Mouse (Mus musculus): ENCODE results near the gene Sap30bp.

Gene Sap30bp

GRCm38 (mm10) chr11:115933108-115933746 lies at the start of gene Sap30bp, which contains the start of gene Recql5:
Gene Sap30bp, plus strand, starts transcription at chr11:115933282.
Gene Recql5, minus strand, starts transcription at chr11:115933477.
- peak; percentile 99 for DNase-seq

GRCm38 (mm10) chr11:115884361-115884760 lies 48.7 kb upstream of the Sap30bp start:
- no peak for DNase-seq

DNA sequence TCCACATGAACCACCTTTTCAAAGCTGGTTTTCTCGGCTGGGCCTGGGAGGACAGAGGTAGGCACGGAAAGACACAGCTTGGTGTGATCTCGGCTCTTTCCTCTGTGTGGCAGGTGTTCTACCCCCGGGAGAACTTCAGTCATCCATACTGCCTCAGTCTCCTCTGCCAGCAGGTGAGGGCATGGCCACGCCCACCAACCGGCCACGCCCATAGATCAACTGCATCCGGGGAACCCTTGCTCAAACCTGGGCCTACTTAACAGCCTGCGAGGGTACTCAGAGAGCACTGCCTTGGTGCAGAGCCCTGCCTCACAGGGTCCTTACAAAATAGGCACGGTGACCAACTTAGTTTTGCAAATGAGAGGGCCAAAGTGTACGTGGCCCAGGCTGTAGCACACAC lies 47.8 kb upstream of the Sap30bp start:
- no peak for DNase-seq

DNA sequence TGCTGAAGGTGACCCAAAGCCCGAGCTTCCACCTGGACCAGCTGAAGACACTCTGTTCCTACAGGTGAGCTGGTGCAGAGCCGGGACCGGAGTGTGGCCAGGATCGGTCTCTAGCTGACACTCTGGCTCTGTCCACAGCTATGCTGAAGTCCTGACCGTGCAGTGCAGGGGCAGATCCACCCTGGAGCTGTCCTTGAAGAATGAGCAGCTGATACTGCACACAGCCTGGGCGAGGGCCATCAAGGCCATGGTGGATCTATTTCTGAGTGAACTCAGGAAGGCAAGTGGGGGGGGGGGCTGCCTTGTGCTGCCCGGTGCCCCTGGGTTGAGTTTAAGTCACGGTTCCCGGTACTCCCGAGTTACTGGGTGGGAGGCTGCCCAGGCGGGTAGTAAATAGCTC lies 46.6 kb upstream of the Sap30bp start:
- no peak for DNase-seq

DNA sequence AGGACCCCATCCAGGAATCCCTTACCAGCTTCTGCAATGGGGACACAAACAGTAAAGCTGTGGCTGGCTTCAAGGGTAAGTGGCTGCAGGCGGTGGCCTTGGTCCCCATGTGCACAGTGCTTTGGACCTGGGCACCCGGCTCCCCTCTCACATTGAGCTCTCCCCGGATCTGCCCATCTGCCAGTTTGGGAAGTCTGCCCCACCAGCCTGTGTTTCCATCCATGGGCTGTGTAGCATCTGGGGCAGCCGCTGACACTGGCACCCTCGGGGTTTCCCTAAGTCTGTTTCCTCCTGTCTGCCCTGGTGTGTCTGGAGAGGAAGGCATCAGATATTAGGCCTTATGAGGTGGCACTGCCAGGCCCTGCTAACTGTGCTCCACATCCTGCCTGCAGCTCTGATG lies 45.1 kb upstream of the Sap30bp start:
- DNase-seq, result no peak

DNA sequence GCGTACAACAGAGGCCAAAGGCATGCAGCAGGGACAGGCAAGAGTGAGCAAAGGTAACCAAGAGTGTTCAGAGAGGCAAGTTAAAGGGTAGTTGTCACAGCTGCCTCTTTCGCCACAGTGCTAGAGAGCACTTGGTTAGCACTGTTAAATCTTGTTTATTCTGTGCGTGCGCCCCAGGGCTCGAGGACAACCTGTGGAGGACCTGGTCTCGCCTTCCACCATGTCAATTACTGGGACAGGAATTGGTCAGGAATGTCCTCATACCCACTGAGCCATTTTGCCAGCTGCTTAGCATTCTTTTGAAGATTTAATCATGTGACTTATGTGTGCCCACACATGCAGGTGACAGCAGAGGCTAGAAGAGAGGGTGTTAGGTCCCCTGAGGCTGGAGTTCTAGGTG lies 43.9 kb upstream of the Sap30bp start:
- no peak for DNase-seq

DNA sequence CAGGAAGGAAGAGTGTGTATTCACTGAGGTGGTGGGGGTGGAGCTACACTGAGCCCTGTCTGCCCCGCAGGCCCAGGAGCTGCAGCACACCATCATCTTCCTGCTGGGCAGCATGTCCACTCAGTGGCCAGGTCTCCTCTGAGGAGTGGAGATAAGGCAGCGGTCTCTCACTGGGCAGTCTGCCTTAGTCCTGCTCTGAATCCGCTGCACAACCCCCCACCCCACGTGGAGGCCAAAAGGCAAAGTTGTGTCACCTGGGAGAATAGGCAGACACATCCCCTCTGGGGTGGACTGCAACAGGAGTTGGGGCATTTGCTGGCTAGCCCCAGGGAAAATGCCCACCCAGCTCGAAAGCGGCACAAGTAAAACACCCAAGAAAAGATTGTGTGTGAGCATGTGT lies 40.9 kb upstream of the Sap30bp start:
- DNase-seq, result no peak

GRCm38 (mm10) chr11:115893071-115893470 lies 40.0 kb upstream of the Sap30bp start:
- no peak for DNase-seq

- DNase-seq, result peak; percentile 47
These were observed 38.1 kb upstream of the Sap30bp start for GRCm38 (mm10) chr11:115894755-115895520.

DNA sequence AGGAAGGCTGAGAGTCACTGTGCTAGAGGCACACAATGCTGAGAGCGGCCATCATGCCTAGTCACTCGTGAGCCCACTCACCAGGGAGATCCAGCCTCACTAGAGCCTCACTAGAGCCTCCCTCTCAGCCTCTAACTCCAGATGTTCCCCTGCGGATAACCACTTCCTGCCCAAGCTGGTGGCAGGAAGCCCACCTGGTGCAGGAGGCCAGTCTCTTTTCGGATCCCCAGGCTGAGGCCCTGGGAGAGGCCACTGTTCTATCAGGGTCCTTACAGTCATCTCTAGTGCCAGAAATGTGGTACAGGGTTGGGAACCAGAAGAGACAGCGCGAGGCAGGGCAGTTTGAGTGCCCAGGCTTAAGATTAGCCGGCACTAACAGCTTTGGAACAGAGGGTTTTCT lies 34.6 kb upstream of the Sap30bp start:
- DNase-seq, result no peak

DNA sequence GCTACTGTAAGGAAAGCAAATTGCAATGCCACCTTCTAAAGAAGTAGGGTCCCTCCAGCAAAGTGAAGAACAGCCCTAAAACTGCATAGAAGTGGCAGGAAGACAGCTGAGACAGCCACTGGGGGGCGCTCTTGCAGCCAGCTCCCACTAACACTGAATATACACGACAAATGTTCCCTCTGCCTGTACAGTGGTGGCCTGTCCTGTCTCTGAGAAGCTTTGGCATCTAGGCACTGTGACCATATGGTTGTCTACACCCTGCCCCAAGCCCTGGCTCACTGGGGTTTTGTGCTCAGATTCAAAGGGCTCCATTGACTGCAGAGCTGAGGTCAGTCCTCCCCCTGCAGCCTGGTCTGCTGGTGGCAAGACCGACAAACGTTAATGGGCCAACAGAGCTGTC lies 34.2 kb upstream of the Sap30bp start:
- DNase-seq, result peak; percentile 42

GRCm38 (mm10) chr11:115899486-115900266 lies 33.4 kb upstream of the Sap30bp start, which contains the start of gene Smim5:
Gene Smim5, plus strand, starts transcription at chr11:115899966.
- DNase-seq, result peak; percentile 85

GRCm38 (mm10) chr11:115900561-115901337 lies 32.3 kb upstream of the Sap30bp start:
- no peak for DNase-seq

- DNase-seq, result no peak
These were observed 31.5 kb upstream of the Sap30bp start for GRCm38 (mm10) chr11:115901338-115902161.

GRCm38 (mm10) chr11:115902177-115902576 lies 30.9 kb upstream of the Sap30bp start:
- no peak for DNase-seq

DNA sequence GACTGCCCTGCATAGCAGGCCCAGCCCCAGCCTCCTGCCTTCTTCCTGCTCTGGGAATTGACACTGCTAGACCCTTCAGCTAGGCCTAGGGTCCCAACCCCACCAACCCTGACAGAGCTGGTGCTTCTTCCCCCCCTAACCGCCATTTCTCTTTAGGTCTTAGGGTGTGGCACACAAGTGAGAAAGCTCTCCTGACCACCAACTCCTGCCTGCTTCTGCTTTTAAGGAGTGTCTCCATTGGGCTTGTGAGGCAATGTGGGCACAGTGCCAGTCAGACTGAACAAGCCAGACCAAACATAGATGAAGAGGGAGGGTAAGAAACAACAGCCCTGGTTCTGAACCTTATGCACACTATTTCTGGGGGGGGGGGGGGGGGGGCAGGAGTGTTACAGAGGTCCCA lies 30.3 kb upstream of the Sap30bp start:
- DNase-seq, result no peak

DNA sequence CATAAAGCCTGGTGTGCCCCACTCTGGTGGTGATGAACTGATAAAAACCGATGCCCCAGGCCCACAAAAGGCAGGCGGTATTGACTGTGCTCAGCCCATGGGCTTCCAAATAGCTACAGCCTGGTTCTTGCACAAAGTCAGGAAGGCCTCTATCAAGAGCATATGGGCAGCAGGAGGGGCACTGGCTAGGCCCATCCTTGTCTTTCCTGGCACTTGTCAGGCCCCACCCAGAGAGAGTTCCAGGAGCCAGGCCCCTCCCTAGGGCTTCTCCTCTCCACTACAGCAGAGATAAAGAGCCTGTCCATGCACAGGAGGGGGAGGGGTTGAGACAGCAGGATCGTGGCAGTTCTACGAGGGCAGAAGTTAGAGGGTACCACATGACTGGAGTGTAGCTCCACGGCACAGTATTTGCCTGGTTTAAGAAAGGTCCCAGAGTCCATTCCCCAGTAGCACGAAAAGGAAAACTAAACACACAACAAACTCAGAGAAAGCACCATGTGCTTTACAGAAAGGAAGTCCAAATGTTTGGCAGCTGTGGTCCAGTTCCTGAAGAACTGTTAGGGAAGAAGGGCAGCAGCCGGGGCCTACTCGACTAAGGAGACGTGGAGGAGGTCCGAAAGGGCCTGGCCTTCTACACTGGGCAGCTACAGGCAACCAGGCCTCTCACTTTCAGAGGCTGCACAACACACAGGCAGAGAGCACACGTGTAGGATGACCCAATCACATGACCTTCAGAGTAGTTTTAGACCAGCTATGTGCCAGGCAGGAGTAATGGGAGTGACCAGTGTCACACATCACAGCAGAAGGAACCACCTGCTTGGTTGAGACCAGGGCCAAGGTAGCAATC lies 29.5 kb upstream of the Sap30bp start:
- peak; percentile 24 for DNase-seq

GRCm38 (mm10) chr11:115904231-115904955 lies 28.7 kb upstream of the Sap30bp start:
- DNase-seq, result no peak

DNA sequence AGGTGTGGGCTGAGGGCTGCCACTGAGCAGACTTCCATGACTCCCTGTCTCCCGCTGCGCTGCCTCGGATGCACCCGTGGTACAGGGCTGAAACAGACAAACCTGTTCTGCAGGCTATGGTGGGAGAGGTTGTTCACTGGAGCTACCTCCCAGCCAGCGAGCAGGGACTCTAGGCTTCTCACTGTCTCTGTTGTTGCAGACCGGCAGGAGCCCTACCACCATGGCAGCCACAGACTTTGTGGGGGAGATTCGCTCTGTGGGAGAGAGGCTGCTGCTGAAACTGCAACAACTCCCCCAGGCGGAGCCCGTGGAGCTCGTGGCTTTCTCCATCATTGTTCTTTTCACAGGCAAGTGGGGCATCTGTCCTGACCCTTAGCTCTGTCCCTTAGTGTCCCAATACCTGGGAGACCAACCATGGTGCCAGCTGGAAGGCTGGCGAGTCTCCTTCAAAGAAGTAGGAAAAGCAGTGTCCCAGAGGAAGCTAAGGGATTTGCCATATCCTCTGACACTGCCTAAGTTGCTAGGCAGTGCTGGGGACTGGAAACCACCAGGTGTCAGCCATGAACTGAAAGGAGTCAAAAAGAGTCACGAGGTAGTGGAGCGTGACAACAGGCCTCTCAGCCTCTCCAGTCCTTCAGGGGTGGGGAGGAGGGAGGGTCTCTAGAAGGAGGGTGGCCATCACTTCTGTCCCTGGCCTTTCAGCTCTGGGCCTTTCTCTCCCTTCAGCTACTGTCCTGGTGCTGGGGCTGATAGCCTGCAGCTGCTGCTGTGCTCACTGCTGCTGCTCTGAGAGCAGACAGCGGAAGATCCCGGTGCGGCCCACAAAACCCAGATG lies 27.9 kb upstream of the Sap30bp start:
- DNase-seq, result no peak

Measured in embryo, embryonic 11 days (tissue).